ENCODE assay signal across 8 mouse cellular contexts in the genomic region with DNA sequence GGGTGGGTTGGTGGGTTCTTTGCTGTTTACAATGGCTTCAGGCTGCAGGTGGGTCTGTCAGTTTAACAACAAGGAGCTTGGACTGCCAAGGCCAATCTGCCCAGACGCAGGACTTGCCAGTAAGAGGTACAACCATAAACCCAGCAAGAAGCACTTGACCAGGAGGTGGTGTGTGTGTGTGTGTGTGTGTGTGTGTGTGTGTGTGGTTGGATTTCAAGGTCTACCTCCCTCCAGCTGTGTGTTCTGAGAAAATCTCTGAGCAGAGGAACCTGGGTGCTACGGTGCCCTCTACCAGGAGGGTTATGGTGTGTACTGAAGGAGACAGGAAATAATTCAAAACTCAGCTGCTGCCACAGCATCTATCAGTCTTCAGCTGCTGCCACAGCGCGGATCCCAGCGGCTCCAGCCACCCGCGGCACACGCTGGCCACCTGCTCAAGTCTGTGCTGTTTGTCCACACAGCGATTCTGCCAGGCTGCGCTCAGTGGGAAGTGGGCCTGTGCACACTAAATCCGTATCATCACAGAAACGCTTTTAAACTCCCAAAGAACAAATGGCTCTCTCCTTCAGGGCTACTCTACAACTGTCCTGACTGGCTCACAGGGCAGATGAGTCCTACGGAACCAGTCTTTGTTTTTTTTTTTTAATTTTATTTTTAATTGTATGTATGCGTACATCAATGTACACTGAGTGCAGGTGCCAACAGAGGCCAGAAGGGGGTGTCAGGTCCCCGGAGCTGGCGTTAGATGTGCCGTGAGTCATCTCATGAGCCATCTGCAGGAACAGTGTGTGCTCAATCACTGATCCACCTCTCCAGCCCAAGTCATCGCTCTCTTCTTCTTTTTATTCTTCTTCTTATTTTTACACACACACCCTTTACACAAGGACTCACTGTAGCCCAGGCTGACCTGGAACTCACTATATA. TPM values are rescaled to one million over a fixed set of nuclear protein-coding genes. Genes with fewer than 3 reads are reported as not detected.
A peak's percentile ranks its signal among the peaks of the same experiment; 100 is the strongest.
DNase-seq lines count a peak whose midpoint lies in the region; TF ChIP-seq lines count a peak whose summit lies in the region.

No protein-coding gene starts in this region.

- peak; percentile 67 for TF ChIP-seq CTCF in layer of hippocampus, adult 2 months (conservative IDR thresholded peaks at IDR 0.05)

- DNase-seq in layer of hippocampus, adult 2 months (ENCODE audit: low spot score in 2 of 2) = no peak
- DNase-seq in layer of hippocampus, postnatal 10 days (ENCODE audit: low spot score in 2 of 2) = no peak
- peak; percentile 40 to 43 for DNase-seq in B cell, adult 2 months
- DNase-seq in NIH3T3 (ENCODE audit: low read depth) (peak; percentile 42), MN1 (ENCODE audit: low spot score) (no peak)
- DNase-seq in cerebellum, postnatal 10 days = peak; percentile 89 to 90
- DNase-seq in neural tube, embryonic 10.5 days (ENCODE audit: extremely low spot score, low spot score) = no peak
- DNase-seq in yolk sac, embryonic 10.5 days (ENCODE audit: low spot score) = no peak

- H3K4me3 ChIP-seq in layer of hippocampus, adult 2 months = no peak overlapping the region

- H3K27ac ChIP-seq in layer of hippocampus, adult 2 months = peak overlapping the region; percentile 14; the same call in 1 of the 2 replicates

RNA-seq across cellular contexts. Expression of gene Ankrd13a, which starts 9.4 kb away (rescaled TPM):
- total RNA-seq in layer of hippocampus, adult 2 months (2021) = 10 to 100 TPM; 39.6 to 48.8 TPM
- 10 to 100 TPM; 40.2 to 45.1 TPM for total RNA-seq in layer of hippocampus, postnatal 10 days (2021)

RNA-seq across cellular contexts. Expression of gene Git2, which starts 10.2 kb away (rescaled TPM):
- 10 to 100 TPM; 45.7 to 47.5 TPM for total RNA-seq in layer of hippocampus, adult 2 months (2021)
- 10 to 100 TPM; 42.4 to 44.8 TPM for total RNA-seq in layer of hippocampus, postnatal 10 days (2021)

RNA-seq across cellular contexts. Expression of gene Tchp, which starts 57.5 kb away (rescaled TPM):
- 10 to 100 TPM; 12.7 to 19.3 TPM for total RNA-seq in layer of hippocampus, adult 2 months (2021)
- total RNA-seq in layer of hippocampus, postnatal 10 days (2021) = 10 to 100 TPM; 14.1 to 15.8 TPM

RNA-seq across cellular contexts. Expression of gene 1500011B03Rik, which starts 58.2 kb away (rescaled TPM):
- total RNA-seq in layer of hippocampus, adult 2 months (2021) = 100 to 1,000 TPM; 136 to 154 TPM
- total RNA-seq in layer of hippocampus, postnatal 10 days (2021) = 100 to 1,000 TPM; 154 to 155 TPM

Comparison
In these comparisons a context has a peak if more than half of its experiments do, and no peak if none do; other contexts are left out.
1. DNase-seq: peak in B cell, adult 2 months (2 of 2), NIH3T3 (single experiment) and cerebellum, postnatal 10 days (2 of 2); none in layer of hippocampus, adult 2 months (0 of 2), layer of hippocampus, postnatal 10 days (0 of 2), MN1 (single experiment), neural tube, embryonic 10.5 days (single experiment) and yolk sac, embryonic 10.5 days (single experiment).